Mouse (Mus musculus) erythroblast, embryonic 14.5 days (primary cell): ENCODE results near the gene Zfp64. TPM values are rescaled to one million over a fixed set of nuclear protein-coding genes. Genes with fewer than 3 reads are reported as not detected.

ENCODE experiments used
- H3K27me3 ChIP-seq: 2 replicates; pipeline ENCODE4 v1.6.1; 2012; ENCODE audit warnings: inconsistent platforms; ENCODE audit not compliant: control insufficient read depth
- H3K36me3 ChIP-seq: 2 replicates; pipeline ENCODE4 v1.6.1; 2012; ENCODE audit warnings: mild to moderate bottlenecking, inconsistent platforms; ENCODE audit not compliant: control insufficient read depth
- H3K4me1 ChIP-seq: 2 replicates; pipeline ENCODE4 v1.6.1; 2012; ENCODE audit warnings: inconsistent platforms; ENCODE audit not compliant: control insufficient read depth
- H3K4me3 ChIP-seq: replicated peaks from 2 replicates; pipeline ENCODE3; 2012; ENCODE audit warnings: moderate library complexity, mild to moderate bottlenecking, inconsistent platforms
- H3K9me3 ChIP-seq: 2 replicates; pipeline ENCODE4 v1.6.1; 2012; ENCODE audit warnings: low read length, inconsistent platforms, mixed read lengths; ENCODE audit not compliant: control insufficient read depth
- GATA1 ChIP-seq: IDR thresholded peaks from 2 replicates; pipeline ENCODE4 v1.6.1; 2012; ENCODE audit warnings: low read length, inconsistent platforms, mixed read lengths
- TAL1 ChIP-seq: IDR thresholded peaks from 3 replicates; pipeline ENCODE4 v1.6.1; 2012; ENCODE audit warnings: low read length, inconsistent platforms, mixed read lengths
- polyA plus RNA-seq: library from polyadenylated mRNA; stranded (reverse); fragments of >175 nt; gene quantifications from 2 replicates; pipeline ENCODE4 v1.2.3, GENCODE M21; 2012

Gene Zfp64
- polyA plus RNA-seq, 1 experiment, result 1.5 TPM

- TF ChIP-seq GATA1, result no peak
- no peak for TF ChIP-seq TAL1
- Histone ChIP-seq H3K4me3 (no peak overlapping the region), H3K9me3 (no peaks in the 10 kb centered on the region), H3K4me1 (no peaks in the 10 kb centered on the region), H3K27me3 (no peaks in the 10 kb centered on the region), H3K36me3 (no peaks in the 10 kb centered on the region)
Measured at GRCm38 (mm10) chr2:168851545-168851944, 103.8 kb downstream of the Zfp64 start.

GRCm38 (mm10) chr2:168848553-168848952 lies 106.8 kb downstream of the Zfp64 start:
- Histone ChIP-seq H3K9me3 (no peaks in the 10 kb centered on the region), H3K36me3 (no peaks in the 10 kb centered on the region), H3K27me3 (peaks cover 10% of the 10 kb centered on the region), H3K4me1 (no peaks in the 10 kb centered on the region), H3K4me3 (no peak overlapping the region)
- TF ChIP-seq TAL1 (no peak), GATA1 (no peak)

- peaks cover 3% of the 10 kb centered on the region; the same call in 1 of the 2 replicates for H3K9me3 ChIP-seq
- no peak for TF ChIP-seq TAL1
- TF ChIP-seq GATA1, result no peak
Measured at GRCm38 (mm10) chr2:168846180-168846720, 109.1 kb downstream of the Zfp64 start.

More at GRCm38 (mm10) chr2:168846180-168846720, 109.1 kb downstream of the Zfp64 start:
- H3K4me3 ChIP-seq, result no peak overlapping the region
- H3K36me3 ChIP-seq, result no peaks in the 10 kb centered on the region
- H3K4me1 ChIP-seq, result no peaks in the 10 kb centered on the region
- peaks cover 32% of the 10 kb centered on the region for H3K27me3 ChIP-seq

Other genes starting within 250 kb of the Zfp64 start
- 0.03 TPM in 1 of 2 replicates, not detected in the other for gene Atp9a, start 213.2 kb downstream of the Zfp64 start, polyA plus RNA-seq
- 0.01 TPM in 2 replicates for gene Sall4, start 187.6 kb downstream of the Zfp64 start, polyA plus RNA-seq